Mouse (Mus musculus): ENCODE results near the gene Xlr4c.
A peak's percentile ranks its signal among the peaks of the same experiment; 100 is the strongest.
"Not testable (repeated sequence)": the region's sequence is repeated elsewhere in the genome, so short reads cannot be mapped to it uniquely, and the experiment has no call there.

Xlr4c gene

GRCm38 (mm10) chrX:73242821-73243325 is at the start of gene Xlr4c:
TSS of gene Xlr4c (minus strand) at chrX:73243130.
- not testable (repeated sequence) for ATAC-seq (ENCODE audit: insufficient number of reproducible peaks, low FRiP score, low TSS enrichment)

GRCm38 (mm10) chrX:73265270-73265669 is 22.3 kb upstream of the Xlr4c start, which contains the start of gene Xlr3c:
TSS of gene Xlr3c (minus strand) at chrX:73265390.
- not testable (repeated sequence) for ATAC-seq (ENCODE audit: insufficient number of reproducible peaks, low FRiP score, low TSS enrichment)

GRCm38 (mm10) chrX:73262428-73262827 is 19.5 kb upstream of the Xlr4c start:
- not testable (repeated sequence) for ATAC-seq (ENCODE audit: insufficient number of reproducible peaks, low FRiP score, low TSS enrichment)

GRCm38 (mm10) chrX:73229288-73229687 is 13.6 kb downstream of the Xlr4c start:
- ATAC-seq (ENCODE audit: insufficient number of reproducible peaks, low FRiP score, low TSS enrichment), result no peak

GRCm38 (mm10) chrX:73228606-73229214 is 14.2 kb downstream of the Xlr4c start:
- peak; percentile 64; the same call in 1 of the 2 replicates for ATAC-seq (ENCODE audit: insufficient number of reproducible peaks, low FRiP score, low TSS enrichment)

GRCm38 (mm10) chrX:73227914-73228605 is 14.9 kb downstream of the Xlr4c start, which contains the start of gene F8a:
TSS of gene F8a (plus strand) at chrX:73228291.
- ATAC-seq (ENCODE audit: insufficient number of reproducible peaks, low FRiP score, low TSS enrichment), result peak; percentile 95

GRCm38 (mm10) chrX:73225365-73225764 is 17.6 kb downstream of the Xlr4c start:
- no peak for ATAC-seq (ENCODE audit: insufficient number of reproducible peaks, low FRiP score, low TSS enrichment)

- ATAC-seq (ENCODE audit: insufficient number of reproducible peaks, low FRiP score, low TSS enrichment), result not testable (repeated sequence)
Observed at GRCm38 (mm10) chrX:73213819-73214564, 28.9 kb downstream of the Xlr4c start, which contains the start of gene Xlr4b. TSS of gene Xlr4b (plus strand) at chrX:73214333.

GRCm38 (mm10) chrX:73191934-73192333 is 51.0 kb downstream of the Xlr4c start, which contains the start of gene Xlr3b:
TSS of gene Xlr3b (plus strand) at chrX:73192207.
- not testable (repeated sequence) for ATAC-seq (ENCODE audit: insufficient number of reproducible peaks, low FRiP score, low TSS enrichment)
